ENCODE assay signal across 16 mouse cellular contexts in the genomic region with DNA sequence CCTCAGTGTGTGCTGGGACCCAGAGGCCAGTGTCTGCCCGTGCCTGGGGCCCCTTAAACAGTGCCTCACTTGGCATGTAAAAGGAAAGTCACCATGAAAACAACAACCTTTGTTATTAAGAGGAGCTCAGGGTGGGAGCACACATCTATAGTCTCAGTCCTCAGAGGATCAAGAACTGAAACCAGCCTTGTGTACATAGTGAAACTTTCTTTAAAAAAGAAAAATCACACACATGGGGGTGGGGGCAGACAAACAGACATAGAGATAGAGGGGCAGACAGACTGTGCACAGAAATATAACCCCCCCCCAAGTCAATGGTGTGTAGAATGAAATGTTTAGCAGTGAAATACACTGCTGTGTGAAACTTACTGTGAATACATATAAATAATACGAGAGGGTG. TPM values are rescaled to one million over a fixed set of nuclear protein-coding genes. Genes with fewer than 3 reads are reported as not detected.
"Had no signal": no experiment of that assay in that cellular context is flagged by ENCODE, and none has a peak within 500 bp of the region (broad histone marks: within the 10 kb centered on the region; RNA-seq: fewer than 3 reads in every experiment).

No protein-coding gene starts in this region.

- H3K9me3 ChIP-seq: midbrain, embryonic 15.5 days; neural tube, embryonic 12.5 days; stomach, embryonic 15.5 days had no signal

- H3K27me3 ChIP-seq: midbrain, embryonic 15.5 days; neural tube, embryonic 12.5 days; stomach, embryonic 15.5 days had no signal

- H3K4me1 ChIP-seq: megakaryocyte, embryonic 14.5 days; midbrain, embryonic 15.5 days; stomach, embryonic 15.5 days had no signal

- H3K4me3 ChIP-seq: megakaryocyte, embryonic 14.5 days; midbrain, embryonic 15.5 days; neural tube, embryonic 12.5 days; stomach, embryonic 15.5 days had no signal

- DNase-seq: lung, adult 18-20 months; lung, embryonic 14.5 days; lung, postnatal 10 days; lung, postnatal 4 days; right cerebral cortex, postnatal 14 days; thymus, adult 2 months; thymus, postnatal 25 days; thymus, postnatal 4 days had no signal

- H3K27ac ChIP-seq: midbrain, embryonic 15.5 days; neural tube, embryonic 12.5 days; stomach, embryonic 15.5 days; stomach, postnatal 0 days had no signal

- H3K4me2 ChIP-seq: lung, embryonic 14.5 days; midbrain, embryonic 11.5 days; midbrain, embryonic 15.5 days; neural tube, embryonic 12.5 days; stomach, embryonic 15.5 days had no signal

- H3K9ac ChIP-seq: lung, embryonic 14.5 days; midbrain, embryonic 15.5 days; neural tube, embryonic 12.5 days; stomach, embryonic 15.5 days had no signal

- H3K36me3 ChIP-seq: midbrain, embryonic 15.5 days; neural tube, embryonic 12.5 days; stomach, embryonic 15.5 days had no signal

- ATAC-seq: midbrain, embryonic 15.5 days had no signal

RNA-seq across cellular contexts. Expression of a gene that starts 16.0 kb away (rescaled TPM):
- total RNA-seq: monocyte, adult 5-6 weeks had no signal
- polyA plus RNA-seq: liver, embryonic 16.5 days had no signal
